Mouse (Mus musculus): ENCODE results near the gene Rgs3. TPM values are rescaled to one million over a fixed set of nuclear protein-coding genes. Genes with fewer than 3 reads are reported as not detected.

Gene Rgs3
- polyA plus RNA-seq, 1 experiment: 44.0 TPM

GRCm38 (mm10) chr4:62686769-62687168 lies 127.1 kb downstream of the Rgs3 start:
- no peak for TF ChIP-seq CTCF (IDR thresholded peaks at IDR 0.05; ENCODE audit: borderline replicate concordance, insufficient read depth, low read length)
- TF ChIP-seq POLR2A (IDR thresholded peaks at IDR 0.05; ENCODE audit: low read depth, low read length): no peak
- H3K4me1 ChIP-seq (ENCODE audit: control insufficient read depth, insufficient read depth, low read length): peaks cover 3% of the 10 kb centered on the region; the same call in 1 of the 2 replicates
- H3K27ac ChIP-seq (ENCODE audit: insufficient read depth, low read length): no peak overlapping the region
- no peak overlapping the region for H3K4me3 ChIP-seq (ENCODE audit: insufficient read depth, low read length)

GRCm38 (mm10) chr4:62688142-62688541 lies 128.5 kb downstream of the Rgs3 start:
- TF ChIP-seq POLR2A (IDR thresholded peaks at IDR 0.05; ENCODE audit: low read depth, low read length): no peak
- no peak for TF ChIP-seq CTCF (IDR thresholded peaks at IDR 0.05; ENCODE audit: borderline replicate concordance, insufficient read depth, low read length)
- Histone ChIP-seq H3K4me3 (ENCODE audit: insufficient read depth, low read length) (no peak overlapping the region), H3K4me1 (ENCODE audit: control insufficient read depth, insufficient read depth, low read length) (peaks cover 3% of the 10 kb centered on the region; the same call in 1 of the 2 replicates), H3K27ac (ENCODE audit: insufficient read depth, low read length) (no peak overlapping the region)

GRCm38 (mm10) chr4:62690997-62691396 lies 131.3 kb downstream of the Rgs3 start:
- no peak for TF ChIP-seq POLR2A (IDR thresholded peaks at IDR 0.05; ENCODE audit: low read depth, low read length)
- TF ChIP-seq CTCF (IDR thresholded peaks at IDR 0.05; ENCODE audit: borderline replicate concordance, insufficient read depth, low read length): no peak
- H3K27ac ChIP-seq (ENCODE audit: insufficient read depth, low read length): no peak overlapping the region
- H3K4me1 ChIP-seq (ENCODE audit: control insufficient read depth, insufficient read depth, low read length): no peaks in the 10 kb centered on the region; the same call in 1 of the 2 replicates
- no peak overlapping the region for H3K4me3 ChIP-seq (ENCODE audit: insufficient read depth, low read length)

GRCm38 (mm10) chr4:62691625-62692024 lies 132.0 kb downstream of the Rgs3 start:
- no peak for TF ChIP-seq CTCF (IDR thresholded peaks at IDR 0.05; ENCODE audit: borderline replicate concordance, insufficient read depth, low read length)
- TF ChIP-seq POLR2A (IDR thresholded peaks at IDR 0.05; ENCODE audit: low read depth, low read length): no peak
- Histone ChIP-seq H3K4me1 (ENCODE audit: control insufficient read depth, insufficient read depth, low read length) (no peaks in the 10 kb centered on the region; the same call in 1 of the 2 replicates), H3K27ac (ENCODE audit: insufficient read depth, low read length) (no peak overlapping the region), H3K4me3 (ENCODE audit: insufficient read depth, low read length) (no peak overlapping the region)

GRCm38 (mm10) chr4:62693839-62694238 lies 134.2 kb downstream of the Rgs3 start:
- Histone ChIP-seq H3K4me1 (ENCODE audit: control insufficient read depth, insufficient read depth, low read length) (no peaks in the 10 kb centered on the region; the same call in 1 of the 2 replicates), H3K27ac (ENCODE audit: insufficient read depth, low read length) (no peak overlapping the region)
- 0 out of 2 replicates have a peak, but pooled peaks have one; percentile 26 for TF ChIP-seq CTCF (IDR thresholded peaks at IDR 0.05; ENCODE audit: borderline replicate concordance, insufficient read depth, low read length)
- no peak for TF ChIP-seq POLR2A (IDR thresholded peaks at IDR 0.05; ENCODE audit: low read depth, low read length)

GRCm38 (mm10) chr4:62694703-62695439 lies 135.2 kb downstream of the Rgs3 start:
- Histone ChIP-seq H3K4me1 (ENCODE audit: control insufficient read depth, insufficient read depth, low read length) (no peaks in the 10 kb centered on the region; the same call in 1 of the 2 replicates), H3K27ac (ENCODE audit: insufficient read depth, low read length) (no peak overlapping the region), H3K4me3 (ENCODE audit: insufficient read depth, low read length) (no peak overlapping the region)
- TF ChIP-seq POLR2A (IDR thresholded peaks at IDR 0.05; ENCODE audit: low read depth, low read length): no peak
- TF ChIP-seq CTCF (IDR thresholded peaks at IDR 0.05; ENCODE audit: borderline replicate concordance, insufficient read depth, low read length): no peak

More at GRCm38 (mm10) chr4:62693839-62694238, 134.2 kb downstream of the Rgs3 start:
- no peak overlapping the region for H3K4me3 ChIP-seq (ENCODE audit: insufficient read depth, low read length)

- Histone ChIP-seq H3K4me1 (ENCODE audit: control insufficient read depth, insufficient read depth, low read length) (no peaks in the 10 kb centered on the region; the same call in 1 of the 2 replicates), H3K4me3 (ENCODE audit: insufficient read depth, low read length) (no peak overlapping the region), H3K27ac (ENCODE audit: insufficient read depth, low read length) (no peak overlapping the region)
- TF ChIP-seq POLR2A (IDR thresholded peaks at IDR 0.05; ENCODE audit: low read depth, low read length): no peak
- TF ChIP-seq CTCF (IDR thresholded peaks at IDR 0.05; ENCODE audit: borderline replicate concordance, insufficient read depth, low read length): no peak
These were observed 135.9 kb downstream of the Rgs3 start for GRCm38 (mm10) chr4:62695523-62695922.

- no peaks in the 10 kb centered on the region; the same call in 1 of the 2 replicates for H3K4me1 ChIP-seq (ENCODE audit: control insufficient read depth, insufficient read depth, low read length)
- TF ChIP-seq POLR2A (IDR thresholded peaks at IDR 0.05; ENCODE audit: low read depth, low read length) (no peak), CTCF (IDR thresholded peaks at IDR 0.05; ENCODE audit: borderline replicate concordance, insufficient read depth, low read length) (no peak)
- H3K27ac ChIP-seq (ENCODE audit: insufficient read depth, low read length): no peak overlapping the region
- no peak overlapping the region for H3K4me3 ChIP-seq (ENCODE audit: insufficient read depth, low read length)
These were observed 136.3 kb downstream of the Rgs3 start for GRCm38 (mm10) chr4:62695946-62696345.

GRCm38 (mm10) chr4:62696699-62697404 lies 137.2 kb downstream of the Rgs3 start:
- no peak overlapping the region for H3K27ac ChIP-seq (ENCODE audit: insufficient read depth, low read length)
- no peak overlapping the region for H3K4me3 ChIP-seq (ENCODE audit: insufficient read depth, low read length)
- H3K4me1 ChIP-seq (ENCODE audit: control insufficient read depth, insufficient read depth, low read length): no peaks in the 10 kb centered on the region
- TF ChIP-seq POLR2A (IDR thresholded peaks at IDR 0.05; ENCODE audit: low read depth, low read length) (no peak), CTCF (IDR thresholded peaks at IDR 0.05; ENCODE audit: borderline replicate concordance, insufficient read depth, low read length) (no peak)

- no peak overlapping the region for H3K27ac ChIP-seq (ENCODE audit: insufficient read depth, low read length)
- no peaks in the 10 kb centered on the region for H3K4me1 ChIP-seq (ENCODE audit: control insufficient read depth, insufficient read depth, low read length)
- no peak for TF ChIP-seq POLR2A (IDR thresholded peaks at IDR 0.05; ENCODE audit: low read depth, low read length)
- peak; percentile 89 for TF ChIP-seq CTCF (IDR thresholded peaks at IDR 0.05; ENCODE audit: borderline replicate concordance, insufficient read depth, low read length)
- H3K4me3 ChIP-seq (ENCODE audit: insufficient read depth, low read length): no peak overlapping the region
These were observed 137.8 kb downstream of the Rgs3 start for GRCm38 (mm10) chr4:62697469-62697868.
